Mouse (Mus musculus): Measurements from ENCODE around the gene Pnldc1. TPM values are rescaled to one million over a fixed set of nuclear protein-coding genes. Genes with fewer than 3 reads are reported as not detected.

Pnldc1 gene
- polyA plus RNA-seq, 1 experiment from 2014 or later, result 3.8 TPM

GRCm38 (mm10) chr17:12853821-12854220 is 56.2 kb downstream of the Pnldc1 start:
- no peak overlapping the region for H3K27ac ChIP-seq (replicated peaks)
- H3K4me3 ChIP-seq (replicated peaks), result no peak overlapping the region
- no peak overlapping the region for H3K9ac ChIP-seq
- no peaks in the 10 kb centered on the region for H3K27me3 ChIP-seq
- ATAC-seq (ENCODE audit: insufficient number of reproducible peaks, low FRiP score, low TSS enrichment, low read depth), result no peak
- no peaks in the 10 kb centered on the region for H3K9me3 ChIP-seq (replicated peaks)
- 82% methylated on average over 2 of the region's 2 CpGs for WGBS
- no peak overlapping the region for H3K4me2 ChIP-seq (replicated peaks)
- no peaks in the 10 kb centered on the region for H3K36me3 ChIP-seq
- H3K4me1 ChIP-seq, result no peaks in the 10 kb centered on the region

GRCm38 (mm10) chr17:12851689-12852088 is 58.3 kb downstream of the Pnldc1 start:
- no peak overlapping the region for H3K4me3 ChIP-seq (replicated peaks)
- WGBS, result 69% methylated on average over 11 of the region's 11 CpGs
- H3K9ac ChIP-seq, result no peak overlapping the region
- H3K4me2 ChIP-seq (replicated peaks), result no peak overlapping the region
- no peak overlapping the region for H3K27ac ChIP-seq (replicated peaks)
- H3K36me3 ChIP-seq, result no peaks in the 10 kb centered on the region
- no peak for ATAC-seq (ENCODE audit: insufficient number of reproducible peaks, low FRiP score, low TSS enrichment, low read depth)
- no peaks in the 10 kb centered on the region for H3K27me3 ChIP-seq
- H3K9me3 ChIP-seq (replicated peaks), result no peaks in the 10 kb centered on the region
- 0 out of 2 replicates have a peak, but pooled peaks cover 7% of the 10 kb centered on the region for H3K4me1 ChIP-seq

GRCm38 (mm10) chr17:12849778-12850382 is 60.1 kb downstream of the Pnldc1 start:
- no peaks in the 10 kb centered on the region for H3K36me3 ChIP-seq
- 79% methylated on average over 8 of the region's 8 CpGs for WGBS
- no peak for ATAC-seq (ENCODE audit: insufficient number of reproducible peaks, low FRiP score, low TSS enrichment, low read depth)
- H3K4me2 ChIP-seq (replicated peaks), result no peak overlapping the region
- H3K27me3 ChIP-seq, result no peaks in the 10 kb centered on the region
- H3K27ac ChIP-seq (replicated peaks), result peak overlapping the region; percentile 34; the same call in 1 of the 2 replicates
- no peaks in the 10 kb centered on the region for H3K9me3 ChIP-seq (replicated peaks)
- H3K4me3 ChIP-seq (replicated peaks), result no peak overlapping the region
- H3K4me1 ChIP-seq, result peaks cover 22% of the 10 kb centered on the region
- no peak overlapping the region for H3K9ac ChIP-seq

DNA sequence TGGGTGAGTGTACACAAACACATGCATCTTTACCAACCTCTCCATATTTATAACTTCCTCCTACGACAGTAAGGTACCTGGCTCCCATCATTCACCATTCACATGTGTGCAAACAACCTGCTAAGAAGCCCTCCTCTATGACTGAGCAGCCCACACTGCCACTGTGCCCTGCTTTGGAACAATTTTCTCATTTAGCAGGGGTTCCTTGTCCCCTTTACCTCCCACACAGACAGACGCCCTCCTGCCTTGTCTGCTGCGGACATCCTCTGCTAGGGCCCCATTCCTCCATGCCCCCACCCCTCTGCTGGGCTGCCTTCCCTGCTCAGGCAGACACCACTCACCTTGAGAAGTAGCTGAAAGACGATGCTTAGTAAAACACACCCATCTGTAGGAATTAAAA is 62.3 kb downstream of the Pnldc1 start:
- H3K9me3 ChIP-seq (replicated peaks), result no peaks in the 10 kb centered on the region
- ATAC-seq (ENCODE audit: insufficient number of reproducible peaks, low FRiP score, low TSS enrichment, low read depth), result no peak
- H3K27me3 ChIP-seq, result no peaks in the 10 kb centered on the region
- no peak overlapping the region for H3K9ac ChIP-seq
- no peak overlapping the region for H3K4me3 ChIP-seq (replicated peaks)
- H3K36me3 ChIP-seq, result no peaks in the 10 kb centered on the region
- no peak overlapping the region for H3K27ac ChIP-seq (replicated peaks)
- H3K4me2 ChIP-seq (replicated peaks), result no peak overlapping the region
- 56% methylated on average over 4 of the region's 4 CpGs for WGBS
- peaks cover 29% of the 10 kb centered on the region for H3K4me1 ChIP-seq

DNA sequence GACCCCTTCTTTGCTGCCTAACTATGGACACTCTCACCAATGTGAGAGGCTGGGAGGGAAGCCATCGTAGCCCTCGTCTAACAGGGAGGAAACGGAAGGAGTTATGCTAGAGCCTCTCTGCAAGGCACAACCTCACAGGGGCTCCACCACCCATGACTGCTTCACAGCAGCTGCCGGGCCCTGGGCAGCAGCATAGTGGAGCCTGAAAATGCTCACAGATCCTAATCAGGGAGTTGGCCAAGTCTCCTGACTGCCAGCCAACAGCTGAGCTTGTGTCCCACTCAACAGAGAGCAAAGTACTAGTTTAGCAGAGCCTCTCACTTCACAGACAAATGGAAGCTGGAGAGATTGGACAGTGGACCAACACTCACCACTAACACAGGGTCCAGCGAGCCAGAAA is 63.6 kb downstream of the Pnldc1 start:
- no peaks in the 10 kb centered on the region for H3K36me3 ChIP-seq
- 50% methylated on average over 5 of the region's 5 CpGs for WGBS

GRCm38 (mm10) chr17:12845862-12846261 is 64.2 kb downstream of the Pnldc1 start:
- Histone ChIP-seq H3K27ac (replicated peaks) (peak overlapping the region; percentile 41), H3K4me3 (replicated peaks) (no peak overlapping the region), H3K9me3 (replicated peaks) (no peaks in the 10 kb centered on the region), H3K27me3 (no peaks in the 10 kb centered on the region), H3K4me1 (peaks cover 29% of the 10 kb centered on the region), H3K9ac (no peak overlapping the region), H3K36me3 (no peaks in the 10 kb centered on the region), H3K4me2 (replicated peaks) (no peak overlapping the region)
- ATAC-seq (ENCODE audit: insufficient number of reproducible peaks, low FRiP score, low TSS enrichment, low read depth), result 0 out of 2 replicates have a peak, but pooled peaks have one; percentile 52
- 11% methylated on average over 5 of the region's 5 CpGs for WGBS

More for the DNA sequence above, 63.6 kb downstream of the Pnldc1 start:
- H3K9me3 ChIP-seq (replicated peaks), result no peaks in the 10 kb centered on the region
- no peaks in the 10 kb centered on the region for H3K27me3 ChIP-seq
- peaks cover 29% of the 10 kb centered on the region for H3K4me1 ChIP-seq
- H3K9ac ChIP-seq, result no peak overlapping the region
- no peak overlapping the region for H3K4me3 ChIP-seq (replicated peaks)
- H3K4me2 ChIP-seq (replicated peaks), result no peak overlapping the region
- H3K27ac ChIP-seq (replicated peaks), result peak overlapping the region; percentile 41
- peak; percentile 30; the same call in 1 of the 2 replicates for ATAC-seq (ENCODE audit: insufficient number of reproducible peaks, low FRiP score, low TSS enrichment, low read depth)

- peak overlapping the region; percentile 82 for H3K27ac ChIP-seq (replicated peaks)
- H3K4me1 ChIP-seq, result peaks cover 40% of the 10 kb centered on the region
- 48% methylated on average over 4 of the region's 4 CpGs for WGBS
- no peak overlapping the region for H3K4me3 ChIP-seq (replicated peaks)
- H3K4me2 ChIP-seq (replicated peaks), result no peak overlapping the region
- peak; percentile 67; the same call in 1 of the 2 replicates for ATAC-seq (ENCODE audit: insufficient number of reproducible peaks, low FRiP score, low TSS enrichment, low read depth)
- no peaks in the 10 kb centered on the region for H3K27me3 ChIP-seq
- no peak overlapping the region for H3K9ac ChIP-seq
- no peaks in the 10 kb centered on the region for H3K9me3 ChIP-seq (replicated peaks)
- H3K36me3 ChIP-seq, result no peaks in the 10 kb centered on the region
Measured at GRCm38 (mm10) chr17:12844540-12844939, 65.5 kb downstream of the Pnldc1 start.

GRCm38 (mm10) chr17:12843826-12844225 is 66.2 kb downstream of the Pnldc1 start:
- Histone ChIP-seq H3K9me3 (replicated peaks) (no peaks in the 10 kb centered on the region), H3K27me3 (no peaks in the 10 kb centered on the region), H3K4me3 (replicated peaks) (no peak overlapping the region), H3K36me3 (no peaks in the 10 kb centered on the region), H3K4me1 (peaks cover 46% of the 10 kb centered on the region), H3K27ac (replicated peaks) (peak overlapping the region; percentile 82), H3K9ac (no peak overlapping the region), H3K4me2 (replicated peaks) (no peak overlapping the region)
- ATAC-seq (ENCODE audit: insufficient number of reproducible peaks, low FRiP score, low TSS enrichment, low read depth), result no peak
- whole genome bisulfite sequencing, result 67% methylated on average over 6 of the region's 6 CpGs

GRCm38 (mm10) chr17:12839475-12840267 is 70.4 kb downstream of the Pnldc1 start:
- H3K4me2 ChIP-seq (replicated peaks), result no peak overlapping the region
- no peaks in the 10 kb centered on the region for H3K9me3 ChIP-seq (replicated peaks)
- peak overlapping the region; percentile 17; the same call in 1 of the 2 replicates for H3K27ac ChIP-seq (replicated peaks)
- peaks cover 37% of the 10 kb centered on the region for H3K4me1 ChIP-seq
- no peak for ATAC-seq (ENCODE audit: insufficient number of reproducible peaks, low FRiP score, low TSS enrichment, low read depth)
- 33% methylated on average over 10 of the region's 10 CpGs for WGBS
- H3K4me3 ChIP-seq (replicated peaks), result no peak overlapping the region
- no peaks in the 10 kb centered on the region for H3K27me3 ChIP-seq
- no peaks in the 10 kb centered on the region for H3K36me3 ChIP-seq
- H3K9ac ChIP-seq, result no peak overlapping the region

All from embryonic facial prominence, embryonic 15.5 days (tissue).